Mouse (Mus musculus) olfactory bulb, adult 2 months (tissue): ENCODE measurements around the gene Gm7138. TPM values are rescaled to one million over a fixed set of nuclear protein-coding genes. Genes with fewer than 3 reads are reported as not detected.
"Not testable (repeated sequence)": the region's sequence is repeated elsewhere in the genome, so short reads cannot be mapped to it uniquely, and the experiment has no call there.

Experiments
- H3K27ac ChIP-seq: fragments of 200-500 bp; 2 replicates; pipeline ENCODE4 v1.5.1; 2012; ENCODE audit warnings: low read depth, low read length; ENCODE audit not compliant: insufficient read depth
- H3K4me1 ChIP-seq: fragments of 200-500 bp; 2 replicates; pipeline ENCODE4 v1.6.1; 2012; ENCODE audit warnings: low read length; ENCODE audit not compliant: control insufficient read depth, insufficient read depth
- H3K4me3 ChIP-seq: fragments of 200-500 bp; 2 replicates; pipeline ENCODE4 v1.5.1; 2012; ENCODE audit warnings: mild to moderate bottlenecking, low read depth, low read length, moderate library complexity; ENCODE audit not compliant: insufficient read depth
- CTCF ChIP-seq: fragments of 200-500 bp; IDR thresholded peaks from 2 replicates; pipeline ENCODE4 v1.5.1; 2012; ENCODE audit warnings: low read depth, mild to moderate bottlenecking, low read length, moderate library complexity; ENCODE audit not compliant: insufficient read depth
- POLR2A ChIP-seq: fragments of 200-500 bp; IDR thresholded peaks from 2 replicates; pipeline ENCODE4 v1.6.1; 2012; ENCODE audit warnings: mild to moderate bottlenecking, low read depth, low read length, moderate library complexity; ENCODE audit not compliant: insufficient read depth
- WGBS: fragments of 180-500 bp; shearing (Covaris S2); methylation state at CpG from one replicate; pipeline ENCODE4 v1.1.7; 2018; 5-methylcytosine and 5-hydroxymethylcytosine counted together
- polyA plus RNA-seq: library from polyadenylated mRNA; stranded (reverse); fragments of >200 nt; gene quantifications from 2 replicates; pipeline ENCODE4 v1.2.4, GENCODE M21; 2012; ENCODE audit warnings: low replicate concordance; ENCODE audit not compliant: missing spikeins, insufficient read depth, insufficient read length

Gene Gm7138
- polyA plus RNA-seq = not detected in 2 replicates

- not testable (repeated sequence) for H3K4me3 ChIP-seq
- 70% methylated on average over 1 of the region's 1 CpGs for WGBS
Measured at GRCm38 (mm10) chr10:77776844-77777243, at the start of gene Gm7138. TSS of gene Gm7138 (minus strand) at chr10:77776944.

GRCm38 (mm10) chr10:77819203-77819602 is 42.5 kb upstream of the Gm7138 start:
- WGBS = 59% methylated on average over 4 of the region's 4 CpGs
- Histone ChIP-seq H3K27ac (no peak overlapping the region), H3K4me3 (no peak overlapping the region), H3K4me1 (no peaks in the 10 kb centered on the region)
- TF ChIP-seq CTCF = no peak
- no peak for TF ChIP-seq POLR2A

More at GRCm38 (mm10) chr10:77776844-77777243, at the start of gene Gm7138:
- not testable (repeated sequence) for H3K27ac ChIP-seq, H3K4me1 ChIP-seq

GRCm38 (mm10) chr10:77818523-77818922 is 41.8 kb upstream of the Gm7138 start:
- 99% methylated on average over 4 of the region's 4 CpGs for WGBS
- no peak for TF ChIP-seq POLR2A
- no peak for TF ChIP-seq CTCF
- H3K4me1 ChIP-seq = no peaks in the 10 kb centered on the region
- H3K4me3 ChIP-seq = no peak overlapping the region
- H3K27ac ChIP-seq = no peak overlapping the region

- no peak overlapping the region for H3K4me3 ChIP-seq
- 35% methylated on average over 5 of the region's 5 CpGs for WGBS
Measured at GRCm38 (mm10) chr10:77815514-77815913, 38.8 kb upstream of the Gm7138 start.

GRCm38 (mm10) chr10:77814382-77814781 is 37.6 kb upstream of the Gm7138 start, which contains the start of gene Gm2696:
TSS of gene Gm2696 (plus strand) at chr10:77814682.
- no peak within 1 kb of the TSS for H3K27ac ChIP-seq
- TF ChIP-seq POLR2A = no peak
- TF ChIP-seq CTCF = no peak
- 59% methylated on average over 4 of the region's 4 CpGs for WGBS

More at GRCm38 (mm10) chr10:77815514-77815913, 38.8 kb upstream of the Gm7138 start:
- Histone ChIP-seq H3K27ac (no peak overlapping the region), H3K4me1 (no peaks in the 10 kb centered on the region)
- TF ChIP-seq POLR2A = no peak
- TF ChIP-seq CTCF = no peak

GRCm38 (mm10) chr10:77811743-77812142 is 35.0 kb upstream of the Gm7138 start, which contains the start of gene Gm9507:
TSS of gene Gm9507 (minus strand) at chr10:77811843.
- no peak within 1 kb of the TSS for H3K4me3 ChIP-seq
- 68% methylated on average over 5 of the region's 5 CpGs for WGBS
- TF ChIP-seq POLR2A (no peak), CTCF (no peak)
- H3K27ac ChIP-seq = no peak within 1 kb of the TSS
- no peaks in the 10 kb centered on the region for H3K4me1 ChIP-seq

More at GRCm38 (mm10) chr10:77814382-77814781, 37.6 kb upstream of the Gm7138 start, which contains the start of gene Gm2696:
- no peaks in the 10 kb centered on the region for H3K4me1 ChIP-seq
- H3K4me3 ChIP-seq = no peak within 1 kb of the TSS

GRCm38 (mm10) chr10:77804095-77804494 is 27.4 kb upstream of the Gm7138 start:
- H3K4me1 ChIP-seq = no peaks in the 10 kb centered on the region
- no peak overlapping the region for H3K27ac ChIP-seq
- 87% methylated on average over 3 of the region's 3 CpGs for WGBS
- H3K4me3 ChIP-seq = no peak overlapping the region
- TF ChIP-seq CTCF = no peak
- no peak for TF ChIP-seq POLR2A

GRCm38 (mm10) chr10:77798921-77799508 is 22.3 kb upstream of the Gm7138 start, which contains the start of gene Gm19668:
TSS of gene Gm19668 (minus strand) at chr10:77799133.
- Histone ChIP-seq H3K4me3 (no peak within 1 kb of the TSS), H3K27ac (no peak within 1 kb of the TSS), H3K4me1 (peaks cover 3% of the 10 kb centered on the region; the same call in 1 of the 2 replicates)
- 68% methylated on average over 8 of the region's 8 CpGs for WGBS
- TF ChIP-seq CTCF = no peak
- TF ChIP-seq POLR2A = no peak

- not testable (repeated sequence) for H3K4me1 ChIP-seq, H3K27ac ChIP-seq, H3K4me3 ChIP-seq
- 68% methylated on average over 3 of the region's 3 CpGs for WGBS
Measured at GRCm38 (mm10) chr10:77798164-77798920, 21.6 kb upstream of the Gm7138 start.
